Mouse (Mus musculus) heart, postnatal 0 days (tissue): Measurements from ENCODE around the gene Erlin1. TPM values are rescaled to one million over a fixed set of nuclear protein-coding genes. Genes with fewer than 3 reads are reported as not detected.

ENCODE experiments used
- ATAC-seq: fragments of 200-750 bp; cut with Nextera tagmentation; 2 replicates; pipeline ENCODE4 v1.8.0; 2017; ENCODE audit warnings: low read depth, moderate number of reproducible peaks, moderate library complexity; ENCODE audit not compliant: insufficient read depth
- DNase-seq: peaks from one replicate; pipeline ENCODE4 v3.0.0-alpha.2; 2016; ENCODE audit warnings: low spot score
- H3K27ac ChIP-seq: fragments of 300-500 bp; sonication (generic); 2 replicates; pipeline ENCODE4 v1.5.1; 2014; ENCODE audit warnings: low read depth, mild to moderate bottlenecking
- H3K27me3 ChIP-seq: fragments of 300-500 bp; sonication (generic); 2 replicates; pipeline ENCODE4 v1.6.1; 2014; ENCODE audit warnings: low read length, mixed read lengths; ENCODE audit not compliant: control insufficient read depth, insufficient read depth
- H3K36me3 ChIP-seq: fragments of 300-500 bp; sonication (generic); replicated peaks from 2 replicates; pipeline ENCODE4 v1.6.1; 2014; ENCODE audit warnings: low read length, mixed read lengths; ENCODE audit not compliant: control insufficient read depth, insufficient read depth
- H3K4me1 ChIP-seq: fragments of 300-500 bp; sonication (generic); 2 replicates; pipeline ENCODE4 v1.6.1; 2014; ENCODE audit warnings: antibody characterized with exemption; ENCODE audit not compliant: control insufficient read depth, insufficient read depth
- H3K4me2 ChIP-seq: fragments of 300-500 bp; sonication (generic); 2 replicates; pipeline ENCODE4 v1.6.1; 2014; ENCODE audit warnings: low read depth, mild to moderate bottlenecking, low read length, moderate library complexity
- H3K4me3 ChIP-seq: fragments of 300-500 bp; sonication (generic); 2 replicates; pipeline ENCODE4 v1.5.1; 2014; ENCODE audit warnings: low read depth, low read length
- H3K9ac ChIP-seq: fragments of 300-500 bp; sonication (generic); replicated peaks from 2 replicates; pipeline ENCODE4 v1.6.1; 2014; ENCODE audit warnings: low read depth, low read length, mixed read lengths
- H3K9me3 ChIP-seq: fragments of 300-500 bp; sonication (generic); replicated peaks from 2 replicates; pipeline ENCODE4 v1.6.1; 2016; ENCODE audit warnings: low read length; ENCODE audit not compliant: control insufficient read depth
- CTCF ChIP-seq: IDR thresholded peaks from 2 replicates; pipeline ENCODE4 v1.5.1; 2016; ENCODE audit warnings: antibody characterized with exemption, control low read depth, low read depth
- EP300 ChIP-seq: IDR thresholded peaks from 2 replicates; pipeline ENCODE4 v1.6.1; 2016; ENCODE audit warnings: antibody characterized with exemption, low read depth
- WGBS: fragments of 180-500 bp; shearing (Covaris S2); extraction: QIAGEN DNeasy Blood & Tissue Kit; methylation state at CpG from one replicate; pipeline ENCODE4 v1.1.7; 2014; 5-methylcytosine and 5-hydroxymethylcytosine counted together
- polyA plus RNA-seq: library from polyadenylated mRNA; unstranded; fragments of >200 nt; fragmentation: Nextera tagmentation; extraction: Ambion mirVana; gene quantifications from 2 replicates; pipeline ENCODE4 v1.2.1, GENCODE M21; 2015
- total RNA-seq: library from RNA; depleted of rRNA; stranded (reverse); fragments of >200 nt; gene quantifications from 2 replicates; pipeline ENCODE4 v1.2.3, GENCODE M21; 2014; ENCODE audit warnings: low replicate concordance; rRNA removed

The Erlin1 gene
- total and polyA plus RNA-seq, 2 experiments from 2014 or later = 3.4 to 6.1 TPM

DNA sequence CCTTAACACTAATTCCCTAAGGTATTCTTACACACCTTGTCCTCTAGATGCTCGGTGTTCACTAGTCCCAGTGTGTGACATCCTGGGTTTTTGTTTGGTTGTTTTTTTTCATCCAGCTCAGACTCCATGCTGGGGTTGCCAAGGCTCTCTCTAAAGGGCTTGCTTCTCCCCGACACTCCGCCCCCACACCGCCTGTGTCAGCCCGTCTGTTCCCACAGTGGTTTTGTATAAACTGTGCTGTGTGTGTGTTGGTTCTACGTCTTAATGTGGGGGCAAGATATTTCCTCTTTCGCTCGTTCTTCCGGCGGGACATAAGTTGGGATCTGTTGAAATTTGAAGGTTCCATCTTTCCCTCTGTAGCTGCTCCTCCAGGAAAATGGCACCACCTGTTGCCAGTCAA lies 71.5 kb downstream of the Erlin1 start:
- Histone ChIP-seq H3K9me3 (no peaks in the 10 kb centered on the region), H3K4me3 (no peak overlapping the region), H3K9ac (no peak overlapping the region), H3K27ac (no peak overlapping the region), H3K4me2 (no peak overlapping the region), H3K27me3 (no peaks in the 10 kb centered on the region), H3K4me1 (0 out of 2 replicates have a peak, but pooled peaks cover 4% of the 10 kb centered on the region), H3K36me3 (no peaks in the 10 kb centered on the region)
- ATAC-seq (no peak), DNase-seq (no peak)
- TF ChIP-seq EP300 (no peak), CTCF (no peak)
- WGBS = 78% methylated on average over 10 of the region's 10 CpGs

DNA sequence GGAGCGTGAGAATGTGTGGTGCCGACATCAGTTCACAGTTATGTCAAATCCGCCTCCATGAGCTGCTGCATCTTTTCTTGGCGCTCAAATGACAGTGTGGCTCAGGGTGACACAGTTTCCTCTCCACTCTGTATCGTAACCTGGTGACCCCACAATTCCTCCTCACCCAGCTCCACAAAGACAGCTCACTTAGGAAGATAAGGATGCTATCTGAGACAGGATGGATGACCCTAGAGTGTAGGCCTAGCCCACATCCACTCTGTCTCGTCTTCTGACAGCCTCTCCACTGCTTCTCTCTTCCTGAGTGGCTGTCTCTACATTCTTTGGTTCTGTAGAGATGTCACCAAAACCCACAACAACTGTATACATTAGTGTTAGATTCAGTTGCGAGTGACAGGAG lies 74.2 kb downstream of the Erlin1 start:
- DNase-seq (no peak), ATAC-seq (no peak)
- WGBS = 25% methylated on average over 7 of the region's 7 CpGs
- TF ChIP-seq CTCF (no peak), EP300 (no peak)
- Histone ChIP-seq H3K27me3 (no peaks in the 10 kb centered on the region), H3K9me3 (no peaks in the 10 kb centered on the region), H3K9ac (no peak overlapping the region), H3K4me2 (no peak overlapping the region), H3K36me3 (no peaks in the 10 kb centered on the region), H3K4me3 (no peak overlapping the region), H3K4me1 (0 out of 2 replicates have a peak, but pooled peaks cover 4% of the 10 kb centered on the region), H3K27ac (no peak overlapping the region)

DNA sequence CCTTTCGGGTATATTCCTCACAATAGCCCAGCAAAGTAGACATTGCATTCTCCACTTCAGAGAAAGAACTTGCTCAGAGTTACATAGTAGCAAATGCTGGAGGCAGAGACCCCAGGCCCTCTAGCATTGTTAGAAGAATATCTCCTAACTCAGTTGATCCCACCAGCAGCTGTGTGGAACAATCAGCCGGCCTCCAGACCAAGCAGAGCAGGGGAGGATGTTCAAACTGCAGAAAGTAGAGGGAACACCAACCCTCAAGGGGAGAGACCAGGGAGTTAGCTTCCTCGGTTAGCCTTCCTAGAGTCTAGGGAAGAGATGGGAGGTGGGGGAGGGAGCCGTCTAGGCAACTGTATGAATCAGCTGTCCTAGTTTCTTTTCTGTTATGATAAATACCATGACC lies 77.1 kb downstream of the Erlin1 start:
- TF ChIP-seq CTCF (no peak), EP300 (no peak)
- WGBS = 61% methylated on average over 4 of the region's 4 CpGs
- Histone ChIP-seq H3K36me3 (no peaks in the 10 kb centered on the region), H3K27ac (no peak overlapping the region), H3K4me3 (no peak overlapping the region), H3K9ac (no peak overlapping the region), H3K27me3 (no peaks in the 10 kb centered on the region), H3K4me1 (0 out of 2 replicates have a peak, but pooled peaks cover 4% of the 10 kb centered on the region), H3K4me2 (no peak overlapping the region), H3K9me3 (no peaks in the 10 kb centered on the region)
- ATAC-seq (no peak), DNase-seq (no peak)

DNA sequence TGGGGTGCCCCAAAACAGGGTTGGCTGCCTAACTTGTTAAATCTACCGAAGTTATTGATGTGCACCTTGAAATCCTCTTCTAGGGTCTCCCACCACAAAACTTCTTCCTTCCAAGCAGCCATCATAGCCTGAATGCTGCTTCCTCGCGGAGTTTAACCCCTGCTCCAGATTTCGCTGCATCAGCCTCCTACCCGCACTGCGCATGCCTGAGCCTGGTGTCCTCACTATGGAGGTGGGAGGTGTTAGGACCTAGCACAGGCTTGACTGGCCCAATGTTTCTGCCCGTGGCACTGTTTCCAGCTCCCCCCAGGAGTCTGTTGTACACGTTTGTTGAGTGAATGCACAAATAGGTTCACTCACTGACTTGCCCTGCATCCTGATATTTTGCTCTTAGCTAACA lies 79.2 kb downstream of the Erlin1 start:
- ATAC-seq = no peak
- no peaks in the 10 kb centered on the region for H3K36me3 ChIP-seq
- H3K4me1 ChIP-seq = 0 out of 2 replicates have a peak, but pooled peaks cover 1% of the 10 kb centered on the region
- H3K4me2 ChIP-seq = no peak overlapping the region
- no peaks in the 10 kb centered on the region for H3K9me3 ChIP-seq
- DNase-seq = no peak
- no peak overlapping the region for H3K9ac ChIP-seq
- no peak overlapping the region for H3K27ac ChIP-seq
- no peak overlapping the region for H3K4me3 ChIP-seq
- no peaks in the 10 kb centered on the region; the same call in 1 of the 2 replicates for H3K27me3 ChIP-seq
- WGBS = 75% methylated on average over 8 of the region's 8 CpGs
- no peak for TF ChIP-seq EP300
- TF ChIP-seq CTCF = no peak

DNA sequence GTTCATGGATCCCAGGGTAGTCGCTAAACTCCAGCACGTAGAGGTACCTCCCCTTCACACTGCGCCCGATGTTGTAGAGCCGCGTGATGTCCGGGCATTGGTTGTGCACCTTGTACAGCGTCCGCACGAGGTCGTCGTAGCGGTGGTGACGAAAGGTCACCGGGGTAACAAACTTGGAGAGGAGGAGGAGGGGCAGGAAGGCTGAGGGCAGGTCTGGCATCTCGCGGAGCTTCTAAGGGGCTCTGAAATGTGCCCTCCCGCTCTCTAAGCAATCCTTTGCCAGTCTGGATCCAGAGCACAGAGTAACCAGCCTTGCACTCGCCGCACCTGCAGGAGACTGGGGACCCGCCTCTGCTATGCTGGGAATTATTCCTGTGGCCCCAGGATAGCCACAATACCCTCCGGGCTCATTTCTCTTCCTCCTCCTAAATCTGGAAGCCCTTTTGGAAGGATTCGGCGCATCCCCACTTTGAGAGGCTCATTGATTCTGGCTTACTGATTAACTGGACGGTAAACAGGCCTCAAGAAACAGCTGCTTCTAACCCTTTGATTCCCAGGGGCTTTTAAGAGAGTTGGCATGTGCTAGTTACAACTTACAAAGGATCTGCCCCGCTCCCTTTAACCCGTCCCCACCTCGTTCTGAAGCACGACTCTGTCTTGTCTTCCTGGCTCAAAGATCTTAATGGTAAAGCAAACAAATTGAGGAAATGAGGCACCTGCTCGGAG lies 83.4 kb downstream of the Erlin1 start, which contains the start of gene Cpn1:
Gene Cpn1 (minus strand): TSS at position 488 of the 726 bp plus-strand sequence.
- 25% methylated on average over 30 of the region's 30 CpGs for WGBS

More for the DNA sequence above, 83.4 kb downstream of the Erlin1 start, which contains the start of gene Cpn1:
- H3K27ac ChIP-seq = no peak within 1 kb of the TSS
- ATAC-seq (peak; percentile 44; the same call in 1 of the 2 replicates), DNase-seq (no peak)
- peaks cover 3% of the 10 kb centered on the region; the same call in 1 of the 2 replicates for H3K27me3 ChIP-seq
- TF ChIP-seq CTCF = no peak
- no peak for TF ChIP-seq EP300
- H3K4me3 ChIP-seq = no peak within 1 kb of the TSS
- no peaks in the 10 kb centered on the region for H3K9me3 ChIP-seq
- H3K4me1 ChIP-seq = no peaks in the 10 kb centered on the region
- peak within 1 kb of the TSS; percentile 22; the same call in 1 of the 2 replicates for H3K4me2 ChIP-seq
- no peaks in the 10 kb centered on the region for H3K36me3 ChIP-seq
- no peak within 1 kb of the TSS for H3K9ac ChIP-seq

Other genes starting within 250 kb of the Erlin1 start
- 12.3 and 12.4 TPM in 2 replicates for gene Dnmbp, start 129.6 kb downstream of the Erlin1 start, total RNA-seq
- gene Dnmbp, start 129.6 kb downstream of the Erlin1 start, polyA plus RNA-seq = 5.8 and 6.0 TPM in 2 replicates
- not detected in 2 replicates for gene Cpn1, start 83.2 kb downstream of the Erlin1 start, total RNA-seq
- gene Cpn1, start 83.2 kb downstream of the Erlin1 start, polyA plus RNA-seq = 0.12 and 0.15 TPM in 2 replicates
- not detected in 2 replicates for gene Cyp2c23, start 40.6 kb downstream of the Erlin1 start, total RNA-seq
- not detected in 2 replicates for gene Cyp2c23, start 40.6 kb downstream of the Erlin1 start, polyA plus RNA-seq
- 14.7 and 47.1 TPM in 2 replicates for gene Chuk, start 37.7 kb upstream of the Erlin1 start, total RNA-seq
- 19.3 TPM in 2 replicates for gene Chuk, start 37.7 kb upstream of the Erlin1 start, polyA plus RNA-seq
- gene Cwf19l1, start 66.1 kb upstream of the Erlin1 start, total RNA-seq = 12.5 and 16.0 TPM in 2 replicates
- gene Cwf19l1, start 66.1 kb upstream of the Erlin1 start, polyA plus RNA-seq = 9.8 and 10.7 TPM in 2 replicates
- 3.8 and 8.2 TPM in 2 replicates for gene Bloc1s2, start 76.7 kb upstream of the Erlin1 start, total RNA-seq
- gene Bloc1s2, start 76.7 kb upstream of the Erlin1 start, polyA plus RNA-seq = 43.4 and 49.7 TPM in 2 replicates
- gene Pkd2l1, start 122.7 kb upstream of the Erlin1 start, total RNA-seq = not detected in 2 replicates
- not detected in 2 replicates for gene Pkd2l1, start 122.7 kb upstream of the Erlin1 start, polyA plus RNA-seq
- gene Scd3, start 133.5 kb upstream of the Erlin1 start, total RNA-seq = not detected in 2 replicates
- 0.14 TPM in 1 of 2 replicates, not detected in the other for gene Scd3, start 133.5 kb upstream of the Erlin1 start, polyA plus RNA-seq
- gene Scd2, start 223.9 kb upstream of the Erlin1 start, total RNA-seq = 307 and 374 TPM in 2 replicates
- gene Scd2, start 223.9 kb upstream of the Erlin1 start, polyA plus RNA-seq = 47.5 and 61.2 TPM in 2 replicates